Mouse (Mus musculus): Measurements from ENCODE around the gene Tmem11.

The Tmem11 gene

DNA sequence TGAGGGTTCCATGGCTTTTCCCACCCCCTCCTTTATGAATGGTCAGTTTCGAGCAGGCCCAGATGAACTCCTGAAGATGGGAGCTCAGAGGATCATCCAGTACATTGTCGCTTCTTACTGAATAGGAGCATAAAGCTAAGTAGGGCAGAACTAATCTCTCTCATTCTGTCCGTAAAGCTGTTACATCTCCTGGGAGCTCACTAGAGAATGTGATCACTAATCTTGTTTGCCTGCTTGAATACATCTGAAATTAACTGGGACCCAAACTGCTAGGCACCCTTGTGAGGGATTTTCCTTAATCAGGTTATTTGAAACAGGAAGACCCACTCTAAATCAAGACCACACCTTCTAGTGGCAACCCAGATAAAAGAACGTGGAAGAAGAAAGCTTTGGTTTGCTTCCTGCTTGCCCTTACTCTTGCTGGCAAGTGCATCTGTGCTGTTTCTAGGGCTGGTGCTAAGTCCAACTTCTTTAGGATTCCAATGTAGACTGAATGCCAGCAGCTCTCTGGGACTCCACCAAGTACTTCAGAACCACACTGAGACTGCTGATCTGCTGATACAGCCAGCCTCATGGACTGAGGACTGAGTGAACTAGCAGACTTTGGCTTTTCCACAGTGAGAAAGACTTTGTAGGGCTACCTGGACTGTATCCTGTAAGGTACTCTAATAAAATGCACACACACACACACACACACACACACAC lies 51.7 kb downstream of the Tmem11 start:
- no peak for DNase-seq (ENCODE audit: low spot score in 2 of 2)

GRCm38 (mm10) chr11:60826700-60827099 lies 52.4 kb downstream of the Tmem11 start:
- no peak for DNase-seq (ENCODE audit: low spot score in 2 of 2)

DNA sequence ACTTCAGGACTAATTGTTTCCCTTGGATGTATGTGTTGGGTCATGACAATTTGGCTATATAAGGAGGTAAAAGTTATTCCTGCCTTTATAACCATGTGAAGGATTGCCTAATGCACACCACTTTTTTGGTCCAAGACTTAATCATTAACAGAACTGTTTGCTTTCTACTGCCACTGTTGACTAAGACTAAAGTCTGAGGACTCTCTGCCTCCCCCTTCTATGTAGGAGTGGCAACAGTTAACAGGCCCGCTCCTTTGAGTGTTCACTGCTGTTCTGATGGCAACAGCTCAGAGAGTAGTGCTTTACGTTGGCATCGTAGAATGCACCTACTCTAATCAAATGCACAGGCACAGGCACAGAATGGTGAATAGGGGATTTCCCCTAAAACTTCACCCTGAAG lies 53.9 kb downstream of the Tmem11 start:
- no peak for DNase-seq (ENCODE audit: low spot score in 2 of 2)

- no peak for DNase-seq (ENCODE audit: low spot score in 2 of 2)
These were observed 55.3 kb downstream of the Tmem11 start for GRCm38 (mm10) chr11:60823771-60824170.

DNA sequence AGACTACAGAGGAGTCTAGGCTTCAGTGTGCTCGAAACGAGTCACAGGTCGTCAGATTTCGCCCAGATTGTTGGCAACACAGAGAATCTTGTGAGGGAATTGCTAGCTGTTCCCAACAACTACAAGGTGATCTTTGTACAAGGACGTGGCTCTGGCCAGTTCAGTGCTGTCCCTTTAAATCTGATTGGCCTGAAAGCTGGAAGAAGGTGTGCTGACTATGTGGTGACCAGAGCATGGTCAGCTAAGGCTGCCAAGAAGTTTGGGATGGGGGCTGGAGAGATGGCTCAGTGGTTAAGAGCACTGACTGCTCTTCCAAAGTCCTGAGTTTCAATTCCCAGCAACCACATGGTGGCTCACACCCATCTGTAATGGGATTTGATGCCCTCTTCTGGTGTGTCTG lies 62.7 kb downstream of the Tmem11 start:
- no peak for DNase-seq (ENCODE audit: low spot score in 2 of 2)
